Mouse (Mus musculus) midbrain, embryonic 11.5 days (tissue): ENCODE data around the gene Caml. TPM values are rescaled to one million over a fixed set of nuclear protein-coding genes. Genes with fewer than 3 reads are reported as not detected.

Source experiments
- ATAC-seq: fragments of 200-750 bp; cut with Nextera tagmentation; 2 replicates; pipeline ENCODE4 v1.8.0; 2017; ENCODE audit warnings: moderate TSS enrichment, moderate library complexity; ENCODE audit not compliant: low FRiP score
- DNase-seq: peaks from one replicate; pipeline ENCODE4 v3.0.0; 2015; ENCODE audit warnings: low spot score; ENCODE audit errors: missing footprints
- H3K27ac ChIP-seq: fragments of 300-500 bp; sonication (generic); 2 replicates; pipeline ENCODE4 v1.5.1; 2014; ENCODE audit warnings: low read depth, low read length
- H3K27me3 ChIP-seq: fragments of 300-500 bp; sonication (generic); 2 replicates; pipeline ENCODE4 v1.6.1; 2014; ENCODE audit warnings: mild to moderate bottlenecking, low read length, moderate library complexity, mixed read lengths; ENCODE audit not compliant: control insufficient read depth, insufficient read depth
- H3K36me3 ChIP-seq: fragments of 300-500 bp; sonication (generic); 2 replicates; pipeline ENCODE4 v1.6.1; 2014; ENCODE audit warnings: mild to moderate bottlenecking, low read length, moderate library complexity, mixed read lengths; ENCODE audit not compliant: control insufficient read depth, insufficient read depth
- H3K4me1 ChIP-seq: fragments of 300-500 bp; sonication (generic); 2 replicates; pipeline ENCODE4 v1.6.1; 2014; ENCODE audit warnings: low read length; ENCODE audit not compliant: control insufficient read depth, insufficient read depth
- H3K4me2 ChIP-seq: fragments of 300-500 bp; sonication (generic); 2 replicates; pipeline ENCODE4 v1.6.1; 2014; ENCODE audit warnings: mild to moderate bottlenecking, moderate library complexity
- H3K4me3 ChIP-seq: fragments of 300-500 bp; sonication (generic); 2 replicates; pipeline ENCODE4 v1.5.1; 2014; ENCODE audit warnings: low read depth, low read length
- H3K9ac ChIP-seq: fragments of 300-500 bp; sonication (generic); 2 replicates; pipeline ENCODE4 v1.6.1; 2014; ENCODE audit warnings: low read length
- H3K9me3 ChIP-seq: fragments of 300-500 bp; sonication (generic); 2 replicates; pipeline ENCODE4 v1.6.1; 2016; ENCODE audit warnings: low read length; ENCODE audit not compliant: control insufficient read depth
- WGBS: fragments of 180-500 bp; shearing (Covaris S2); extraction: QIAGEN DNeasy Blood & Tissue Kit; methylation state at CpG from one replicate; pipeline ENCODE4 v1.1.7; 2014; 5-methylcytosine and 5-hydroxymethylcytosine counted together
- polyA plus RNA-seq: library from polyadenylated mRNA; unstranded; fragments of >200 nt; fragmentation: Nextera tagmentation; extraction: Ambion mirVana; gene quantifications from 2 replicates; pipeline ENCODE4 v1.2.1, GENCODE M21; 2014

Gene Caml
- polyA plus RNA-seq, 1 experiment from 2014 or later = 63.7 TPM

- H3K36me3 ChIP-seq = peaks cover 17% of the 10 kb centered on the region
- WGBS = under 1% methylated on average over 31 of the region's 31 CpGs
- peak overlapping the region; percentile 85 for H3K9ac ChIP-seq
- H3K9me3 ChIP-seq = no peaks in the 10 kb centered on the region
- no peak for DNase-seq
- H3K27ac ChIP-seq = peak overlapping the region; percentile 27; the same call in 1 of the 2 replicates
- peaks cover 10% of the 10 kb centered on the region for H3K4me1 ChIP-seq
- peak; percentile 70 for ATAC-seq
- peak overlapping the region; percentile 78 for H3K4me2 ChIP-seq
- peak overlapping the region; percentile 88 for H3K4me3 ChIP-seq
- no peaks in the 10 kb centered on the region for H3K27me3 ChIP-seq
Measured at GRCm38 (mm10) chr13:55593254-55593747, 29.5 kb upstream of the Caml start.

GRCm38 (mm10) chr13:55595375-55595774 is 27.4 kb upstream of the Caml start:
- Histone ChIP-seq H3K4me3 (no peak overlapping the region), H3K4me2 (no peak overlapping the region), H3K27me3 (no peaks in the 10 kb centered on the region), H3K9ac (no peak overlapping the region), H3K9me3 (no peaks in the 10 kb centered on the region), H3K4me1 (peaks cover 14% of the 10 kb centered on the region), H3K27ac (no peak overlapping the region), H3K36me3 (peaks cover 17% of the 10 kb centered on the region)
- WGBS = 93% methylated on average over 12 of the region's 12 CpGs
- no peak for DNase-seq
- no peak for ATAC-seq

- H3K27ac ChIP-seq = no peak overlapping the region
- H3K4me1 ChIP-seq = peaks cover 14% of the 10 kb centered on the region
- H3K9ac ChIP-seq = no peak overlapping the region
- no peaks in the 10 kb centered on the region for H3K27me3 ChIP-seq
- DNase-seq (no peak), ATAC-seq (no peak)
- H3K4me3 ChIP-seq = no peak overlapping the region
- H3K9me3 ChIP-seq = no peaks in the 10 kb centered on the region
- 94% methylated on average over 12 of the region's 12 CpGs for WGBS
- H3K4me2 ChIP-seq = no peak overlapping the region
- peaks cover 17% of the 10 kb centered on the region for H3K36me3 ChIP-seq
Measured at GRCm38 (mm10) chr13:55596802-55597201, 26.0 kb upstream of the Caml start.

- peak; percentile 97 for DNase-seq
- 10% methylated on average over 51 of the region's 51 CpGs for WGBS
- H3K4me2 ChIP-seq = peak within 1 kb of the TSS; percentile 85
- H3K27ac ChIP-seq = no peak within 1 kb of the TSS; the same call in 1 of the 2 replicates
- no peaks in the 10 kb centered on the region for H3K27me3 ChIP-seq
- no peaks in the 10 kb centered on the region for H3K9me3 ChIP-seq
- H3K4me1 ChIP-seq = peaks cover 4% of the 10 kb centered on the region; the same call in 1 of the 2 replicates
- H3K9ac ChIP-seq = peak within 1 kb of the TSS; percentile 77
- H3K4me3 ChIP-seq = peak within 1 kb of the TSS; percentile 59
- ATAC-seq = peak; percentile 85
- peaks cover 19% of the 10 kb centered on the region for H3K36me3 ChIP-seq
Measured at GRCm38 (mm10) chr13:55599566-55600540, 23.0 kb upstream of the Caml start, which contains the start of gene B4galt7. Gene B4galt7, plus strand, starts transcription at chr13:55599896.

- Histone ChIP-seq H3K36me3 (peaks cover 16% of the 10 kb centered on the region), H3K4me1 (peaks cover 4% of the 10 kb centered on the region; the same call in 1 of the 2 replicates), H3K4me3 (peak overlapping the region; percentile 59), H3K9ac (peak overlapping the region; percentile 77), H3K27me3 (no peaks in the 10 kb centered on the region), H3K4me2 (peak overlapping the region; percentile 85), H3K9me3 (no peaks in the 10 kb centered on the region), H3K27ac (no peak overlapping the region)
- WGBS = 29% methylated on average over 9 of the region's 9 CpGs
- DNase-seq (peak; percentile 88), ATAC-seq (no peak)
Measured at GRCm38 (mm10) chr13:55600657-55601056, 22.1 kb upstream of the Caml start.

- Histone ChIP-seq H3K9ac (no peak overlapping the region), H3K4me1 (peaks cover 4% of the 10 kb centered on the region; the same call in 1 of the 2 replicates), H3K4me2 (no peak overlapping the region), H3K9me3 (no peaks in the 10 kb centered on the region), H3K27me3 (no peaks in the 10 kb centered on the region), H3K36me3 (peaks cover 10% of the 10 kb centered on the region), H3K4me3 (no peak overlapping the region), H3K27ac (no peak overlapping the region)
- WGBS = 10% methylated on average over 3 of the region's 3 CpGs
- ATAC-seq = no peak
- peak; percentile 99 for DNase-seq
Measured at GRCm38 (mm10) chr13:55601611-55602010, 21.2 kb upstream of the Caml start.

- Histone ChIP-seq H3K4me3 (no peak overlapping the region), H3K9ac (no peak overlapping the region), H3K4me1 (peaks cover under 1% of the 10 kb centered on the region; the same call in 1 of the 2 replicates), H3K27me3 (no peaks in the 10 kb centered on the region), H3K9me3 (no peaks in the 10 kb centered on the region), H3K27ac (no peak overlapping the region), H3K4me2 (no peak overlapping the region), H3K36me3 (peaks cover 6% of the 10 kb centered on the region)
- ATAC-seq = no peak
- 93% methylated on average over 3 of the region's 3 CpGs for WGBS
- no peak for DNase-seq
Measured at GRCm38 (mm10) chr13:55604606-55605005, 18.2 kb upstream of the Caml start.

GRCm38 (mm10) chr13:55606899-55607623 is 15.7 kb upstream of the Caml start:
- no peak overlapping the region for H3K27ac ChIP-seq
- no peaks in the 10 kb centered on the region for H3K27me3 ChIP-seq
- no peak overlapping the region for H3K9ac ChIP-seq
- H3K4me3 ChIP-seq = no peak overlapping the region
- no peaks in the 10 kb centered on the region for H3K9me3 ChIP-seq
- no peak overlapping the region for H3K4me2 ChIP-seq
- H3K4me1 ChIP-seq = no peaks in the 10 kb centered on the region
- 80% methylated on average over 10 of the region's 10 CpGs for WGBS
- peaks cover 7% of the 10 kb centered on the region for H3K36me3 ChIP-seq
- ATAC-seq (no peak), DNase-seq (no peak)
